Mouse (Mus musculus) small intestine, adult 2 months (tissue): ENCODE results near the gene Spg7. TPM values are rescaled to one million over a fixed set of nuclear protein-coding genes. Genes with fewer than 3 reads are reported as not detected.

ENCODE experiments used
- H3K27ac ChIP-seq: fragments of 200-500 bp; 2 replicates; pipeline ENCODE4 v1.5.1; 2012; ENCODE audit warnings: low read depth, low read length, control low read depth, inconsistent platforms; ENCODE audit not compliant: insufficient read depth
- H3K27me3 ChIP-seq: fragments of 200-500 bp; 2 replicates; pipeline ENCODE4 v1.6.1; 2012; ENCODE audit warnings: mild to moderate bottlenecking, moderate library complexity, low read length, inconsistent platforms; ENCODE audit not compliant: control insufficient read depth, insufficient read depth
- H3K36me3 ChIP-seq: fragments of 200-500 bp; 2 replicates; pipeline ENCODE4 v1.6.1; 2012; ENCODE audit warnings: mild to moderate bottlenecking, low read length, control low read depth, inconsistent platforms; ENCODE audit not compliant: control insufficient read depth, insufficient read depth
- H3K4me1 ChIP-seq: fragments of 200-500 bp; 2 replicates; pipeline ENCODE4 v1.6.1; 2012; ENCODE audit warnings: low read length, inconsistent platforms, mixed read lengths; ENCODE audit not compliant: control insufficient read depth, insufficient read depth, insufficient read length
- H3K4me3 ChIP-seq: fragments of 200-500 bp; 2 replicates; pipeline ENCODE4 v1.5.1; 2012; ENCODE audit warnings: low read depth, mild to moderate bottlenecking, control low read depth, inconsistent platforms, low read length, moderate library complexity
- CTCF ChIP-seq: fragments of 200-500 bp; IDR thresholded peaks from 2 replicates; pipeline ENCODE4 v1.5.1; 2012; ENCODE audit warnings: low read depth, mild to moderate bottlenecking, control low read depth, inconsistent platforms, low read length, moderate library complexity, mixed read lengths; ENCODE audit not compliant: insufficient replicate concordance, insufficient read length; ENCODE audit errors: extremely low read depth
- POLR2A ChIP-seq: fragments of 200-500 bp; IDR thresholded peaks from 2 replicates; pipeline ENCODE4 v1.6.1; 2012; ENCODE audit warnings: low read depth, mild to moderate bottlenecking, control low read depth, inconsistent platforms, low read length, moderate library complexity
- WGBS: fragments of 180-500 bp; shearing (Covaris S2); methylation state at CpG from one replicate; pipeline ENCODE4 v1.1.7; 2018; 5-methylcytosine and 5-hydroxymethylcytosine counted together
- polyA plus RNA-seq: library from polyadenylated mRNA; depleted of rRNA; stranded (reverse); fragments of >200 nt; gene quantifications from 2 replicates; pipeline ENCODE4 v1.2.3, GENCODE M21; 2012

The Spg7 gene
- polyA plus RNA-seq, 1 experiment, result 132 TPM

DNA sequence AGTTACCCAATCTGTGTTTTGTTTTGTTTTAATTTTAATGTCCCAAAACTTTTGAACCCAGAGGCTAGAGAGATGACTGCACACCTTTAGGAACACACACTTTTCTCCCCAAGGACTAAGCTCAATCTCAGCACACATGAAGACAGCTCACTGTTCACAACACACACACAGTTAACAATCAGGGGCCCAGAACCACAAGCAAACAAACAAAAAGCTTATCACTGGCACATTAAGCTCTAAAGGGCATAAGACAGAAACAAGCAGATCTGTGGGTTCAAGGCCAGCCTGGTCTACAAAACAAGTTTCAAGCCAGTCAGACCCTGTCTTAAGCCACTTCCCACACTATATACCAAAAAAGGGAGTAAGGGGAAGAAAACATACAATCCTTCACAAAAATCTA, 29.3 kb upstream of the Spg7 start:
- Histone ChIP-seq H3K4me1 (peaks cover 26% of the 10 kb centered on the region), H3K36me3 (no peaks in the 10 kb centered on the region), H3K27ac (peak overlapping the region; percentile 53), H3K4me3 (no peak overlapping the region), H3K27me3 (no peaks in the 10 kb centered on the region)
- TF ChIP-seq POLR2A (no peak), CTCF (no peak)

DNA sequence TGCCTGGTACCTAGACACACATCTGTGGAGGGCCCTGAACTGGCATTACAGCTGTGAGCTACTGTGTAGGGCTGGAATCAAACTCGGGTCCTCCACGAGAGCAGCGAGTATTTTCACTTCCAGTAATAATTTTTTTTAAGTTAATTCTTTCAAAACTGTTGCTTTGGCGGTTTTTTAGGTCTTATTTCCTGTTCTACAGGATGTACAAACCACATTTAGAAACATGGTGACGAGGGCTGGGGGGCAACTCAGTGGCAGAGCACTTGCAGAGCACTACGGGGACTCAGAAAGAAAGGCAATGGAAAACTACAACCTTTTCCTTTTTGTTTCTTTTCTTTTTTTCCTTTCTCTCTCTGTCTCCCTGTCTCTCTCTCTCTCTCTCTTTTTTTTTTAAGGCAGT, 28.6 kb upstream of the Spg7 start:
- Histone ChIP-seq H3K4me3 (no peak overlapping the region), H3K27me3 (no peaks in the 10 kb centered on the region), H3K27ac (peak overlapping the region; percentile 2; the same call in 1 of the 2 replicates), H3K4me1 (peaks cover 27% of the 10 kb centered on the region), H3K36me3 (no peaks in the 10 kb centered on the region)
- TF ChIP-seq CTCF (no peak), POLR2A (no peak)
- 49% methylated on average over 6 of the region's 6 CpGs for WGBS

DNA sequence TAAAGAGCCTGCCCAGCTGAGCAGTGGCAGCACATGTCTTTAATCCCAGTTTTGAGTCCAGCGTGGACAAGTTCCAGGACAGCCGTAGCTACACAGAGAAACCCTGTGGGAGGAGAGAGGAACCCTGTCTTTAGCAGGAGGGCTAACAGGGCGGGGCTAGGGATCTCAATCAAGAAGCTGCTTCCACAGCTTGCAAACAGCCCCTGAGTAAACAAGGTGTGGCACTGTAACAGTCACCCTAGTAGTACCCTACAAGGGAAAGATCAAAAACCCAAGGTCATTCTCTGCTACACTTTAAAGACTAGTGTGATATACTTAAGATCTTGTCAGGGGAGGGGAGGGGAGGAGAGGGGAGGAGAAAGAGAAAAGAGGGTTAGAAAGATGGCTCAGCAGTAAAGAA, 25.8 kb upstream of the Spg7 start:
- Histone ChIP-seq H3K27ac (peak overlapping the region; percentile 72), H3K36me3 (no peaks in the 10 kb centered on the region), H3K27me3 (no peaks in the 10 kb centered on the region), H3K4me1 (peaks cover 29% of the 10 kb centered on the region), H3K4me3 (no peak overlapping the region)
- 3% methylated on average over 3 of the region's 3 CpGs for WGBS
- no peak for TF ChIP-seq POLR2A
- TF ChIP-seq CTCF, result no peak

DNA sequence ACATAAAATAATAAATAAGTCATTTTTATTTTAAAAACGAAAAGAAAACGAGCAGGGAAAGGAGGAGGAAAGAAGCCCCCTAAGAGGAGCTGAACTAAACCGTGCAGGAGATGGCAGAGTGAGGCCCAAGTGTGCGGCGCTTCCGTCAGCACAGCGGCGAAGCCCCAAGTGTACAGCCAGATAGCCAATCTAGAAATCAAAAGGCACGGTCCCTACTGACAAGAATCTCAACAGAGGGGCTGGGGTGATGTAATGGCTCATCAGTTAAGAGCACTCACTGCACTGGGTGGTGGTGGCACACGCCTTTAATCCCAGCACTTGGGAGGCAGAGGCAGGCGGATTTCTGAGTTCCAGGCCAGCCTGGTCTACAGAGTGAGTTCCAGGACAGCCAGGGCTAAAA, 25.3 kb upstream of the Spg7 start:
- Histone ChIP-seq H3K4me1 (peaks cover 29% of the 10 kb centered on the region), H3K27ac (peak overlapping the region; percentile 72), H3K27me3 (no peaks in the 10 kb centered on the region), H3K36me3 (no peaks in the 10 kb centered on the region), H3K4me3 (no peak overlapping the region)
- WGBS, result 42% methylated on average over 11 of the region's 11 CpGs
- TF ChIP-seq POLR2A (no peak), CTCF (no peak)

DNA sequence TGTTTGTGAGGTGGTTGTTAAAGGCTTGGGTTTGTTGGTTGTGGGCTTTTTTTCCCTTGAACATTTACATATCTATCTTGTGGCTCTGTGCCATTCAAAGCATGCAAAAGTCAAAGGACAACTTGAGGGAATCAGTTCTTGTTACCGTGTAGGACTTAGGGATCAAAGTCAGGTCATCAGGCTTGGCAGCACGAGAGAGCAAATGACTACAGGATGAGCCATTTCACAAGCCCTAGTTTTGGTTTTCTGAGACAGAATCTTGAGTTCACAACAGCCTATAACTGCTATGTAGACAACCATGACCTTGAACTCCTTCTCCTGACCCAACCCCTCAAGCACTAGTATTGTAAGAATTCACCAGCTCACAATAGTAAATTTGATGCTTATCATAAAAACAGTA, 24.4 kb upstream of the Spg7 start:
- Histone ChIP-seq H3K27ac (peak overlapping the region; percentile 38; the same call in 1 of the 2 replicates), H3K36me3 (no peaks in the 10 kb centered on the region), H3K4me3 (no peak overlapping the region), H3K4me1 (peaks cover 28% of the 10 kb centered on the region), H3K27me3 (no peaks in the 10 kb centered on the region)
- TF ChIP-seq POLR2A, result no peak
- no peak for TF ChIP-seq CTCF
- WGBS, result 12% methylated on average over 2 of the region's 2 CpGs

DNA sequence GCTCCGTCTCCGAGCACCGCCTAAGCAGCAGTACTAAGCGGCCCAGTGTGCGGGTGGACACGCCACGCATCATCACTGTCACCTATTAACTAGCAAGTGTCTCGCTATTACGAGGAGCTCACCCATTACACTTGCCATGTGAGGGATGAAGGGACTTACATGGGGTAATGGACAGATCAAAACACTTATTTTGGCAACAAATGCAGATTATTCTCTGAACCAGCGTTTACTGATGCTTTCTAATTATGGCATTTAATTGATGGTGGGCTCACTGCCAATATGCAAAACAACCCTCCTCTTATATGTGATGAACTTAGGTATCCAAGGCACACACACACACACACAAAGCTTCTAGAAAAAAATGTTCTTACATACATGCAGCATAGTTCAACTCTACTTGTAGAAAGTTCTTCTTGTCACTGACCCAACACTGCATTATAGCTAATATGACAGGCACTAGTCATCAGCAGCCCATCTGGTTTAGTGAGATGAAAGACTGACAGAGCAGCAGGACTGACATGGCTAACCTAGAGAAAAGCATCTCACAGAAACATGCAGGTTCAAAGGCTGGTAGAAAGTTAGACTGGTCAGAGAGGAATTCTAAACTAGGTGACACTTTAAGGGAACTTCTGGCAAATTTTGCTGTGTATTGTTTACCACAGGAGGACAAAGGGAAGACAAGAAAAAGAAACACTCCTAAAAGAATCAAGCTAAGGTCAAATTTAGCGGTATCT, 23.2 kb upstream of the Spg7 start:
- peaks cover 30% of the 10 kb centered on the region for H3K4me1 ChIP-seq
- no peak for TF ChIP-seq POLR2A
- no peak for TF ChIP-seq CTCF
- H3K4me3 ChIP-seq, result no peak overlapping the region
- H3K27me3 ChIP-seq, result no peaks in the 10 kb centered on the region
- WGBS, result 56% methylated on average over 11 of the region's 11 CpGs
- no peaks in the 10 kb centered on the region for H3K36me3 ChIP-seq
- 0 out of 2 replicates have a peak overlapping the region, but pooled peaks have one; percentile 80 for H3K27ac ChIP-seq

DNA sequence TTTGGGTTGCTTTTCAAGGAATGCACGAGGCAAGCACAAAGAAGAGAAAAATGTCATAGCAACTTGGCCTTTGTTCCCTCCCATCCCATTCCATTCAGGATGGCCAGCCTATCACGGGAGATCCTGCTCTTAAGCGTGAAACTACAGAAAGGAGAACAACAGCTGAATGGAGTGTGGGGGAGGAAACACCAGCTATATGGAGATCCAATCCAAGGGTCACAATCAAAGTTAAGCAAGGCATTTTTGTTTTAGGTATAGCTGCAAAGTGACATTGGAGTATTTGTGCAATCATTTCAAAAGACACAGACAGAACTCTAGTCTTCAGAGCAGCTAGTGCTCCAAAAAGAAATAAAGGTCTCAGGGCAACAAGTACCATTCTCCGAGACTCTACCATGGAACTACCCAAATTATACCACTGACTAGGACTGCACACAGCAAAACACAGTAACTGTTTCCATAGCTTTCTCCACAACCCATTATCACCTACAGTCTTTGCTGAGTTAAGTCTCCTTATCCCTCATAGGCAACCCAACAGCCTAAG, 22.6 kb upstream of the Spg7 start:
- WGBS, result 2% methylated on average over 4 of the region's 4 CpGs
- Histone ChIP-seq H3K27me3 (no peaks in the 10 kb centered on the region), H3K36me3 (no peaks in the 10 kb centered on the region), H3K27ac (peak overlapping the region; percentile 80; the same call in 1 of the 2 replicates), H3K4me1 (peaks cover 29% of the 10 kb centered on the region), H3K4me3 (no peak overlapping the region)
- TF ChIP-seq CTCF (no peak), POLR2A (no peak)
